Comparison of ENCODE assay signal across 8 mouse cellular contexts in genomic region chr5:30343107-30343506, GRCm38 (mm10).
A peak's percentile ranks its signal among the peaks of the same experiment; 100 is the strongest.
DNase-seq lines count a peak whose midpoint lies in the region; ATAC-seq and TF ChIP-seq lines count a peak whose summit lies in the region.

No protein-coding gene starts in this region.

- peak; percentile 95 for TF ChIP-seq CTCF in heart, adult 2 months (IDR thresholded peaks at IDR 0.05)

- H3K9me3 ChIP-seq in limb, embryonic 11.5 days (ENCODE audit: control insufficient read depth, low read length), result no peaks in the 10 kb centered on the region
- no peaks in the 10 kb centered on the region for H3K9me3 ChIP-seq in midbrain, embryonic 13.5 days

- H3K4me3 ChIP-seq in heart, adult 2 months, result no peak overlapping the region
- no peak overlapping the region for H3K4me3 ChIP-seq in limb, embryonic 11.5 days (ENCODE audit: low read depth, low read length)
- peak overlapping the region; percentile 27 for H3K4me3 ChIP-seq in midbrain, embryonic 13.5 days (replicated peaks)

- TF ChIP-seq POLR2A in heart, adult 2 months (IDR thresholded peaks at IDR 0.05; ENCODE audit: insufficient read depth, low read depth, low read length), result no peak

- peak overlapping the region; percentile 38; the same call in 1 of the 2 replicates for H3K4me2 ChIP-seq in limb, embryonic 11.5 days (ENCODE audit: low read depth, severe bottlenecking)
- peak overlapping the region; percentile 51 for H3K4me2 ChIP-seq in midbrain, embryonic 13.5 days (replicated peaks)

- H3K4me1 ChIP-seq in heart, adult 2 months (ENCODE audit: control insufficient read depth, insufficient read depth, low read length), result no peaks in the 10 kb centered on the region
- no peaks in the 10 kb centered on the region for H3K4me1 ChIP-seq in limb, embryonic 11.5 days (ENCODE audit: control insufficient read depth, insufficient read depth, low read length)
- H3K4me1 ChIP-seq in midbrain, embryonic 13.5 days (replicated peaks), result peaks cover 7% of the 10 kb centered on the region

- intact Hi-C loops in heart, adult 2 months (cut with DNase I), result no loop called here

- WGBS in heart, adult 2 months, result 5% methylated on average over 9 of the region's 9 CpGs
- 4% methylated on average over 9 of the region's 9 CpGs for WGBS in limb, embryonic 11.5 days
- WGBS in midbrain, embryonic 13.5 days, result 4% methylated on average over 9 of the region's 9 CpGs

- ATAC-seq in granulocyte monocyte progenitor cell, adult 5-6 weeks (replicated peaks; ENCODE audit: poor library complexity, severe bottlenecking), result peak; percentile 66
- no peak for ATAC-seq in limb, embryonic 11.5 days (ENCODE audit: insufficient number of reproducible peaks, low FRiP score, low TSS enrichment, low read depth)
- ATAC-seq in midbrain, embryonic 13.5 days, result peak; percentile 77

- H3K27ac ChIP-seq in heart, adult 2 months, result no peak overlapping the region
- H3K27ac ChIP-seq in limb, embryonic 11.5 days (replicated peaks; ENCODE audit: low read depth, low read length), result no peak overlapping the region
- H3K27ac ChIP-seq in midbrain, embryonic 13.5 days, result no peak overlapping the region

- no peaks in the 10 kb centered on the region for H3K79me2 ChIP-seq in heart, adult 2 months (replicated peaks; ENCODE audit: control insufficient read depth, insufficient read depth, low read length)

- no peaks in the 10 kb centered on the region for H3K27me3 ChIP-seq in heart, adult 2 months (ENCODE audit: control insufficient read depth, insufficient read depth, low read length)
- H3K27me3 ChIP-seq in limb, embryonic 11.5 days (ENCODE audit: control insufficient read depth, insufficient read depth, low read length), result peaks cover 3% of the 10 kb centered on the region; the same call in 1 of the 2 replicates
- H3K27me3 ChIP-seq in midbrain, embryonic 13.5 days, result peaks cover 22% of the 10 kb centered on the region

- H3K36me3 ChIP-seq in heart, adult 2 months (ENCODE audit: control insufficient read depth, insufficient read depth, low read length), result no peaks in the 10 kb centered on the region
- H3K36me3 ChIP-seq in limb, embryonic 11.5 days (ENCODE audit: control insufficient read depth, insufficient read depth, low read length), result no peaks in the 10 kb centered on the region
- H3K36me3 ChIP-seq in midbrain, embryonic 13.5 days, result no peaks in the 10 kb centered on the region

- TF ChIP-seq EP300 in heart, adult 2 months (IDR thresholded peaks at IDR 0.05; ENCODE audit: insufficient read depth, low read depth, low read length), result peak; percentile 72; the same call in 1 of the 2 replicates

- DNase-seq in heart, adult 2 months, result peak; percentile 39 to 72
- DNase-seq in heart, adult 11 months, result no peak
- DNase-seq in cerebellum, postnatal 36 days, result peak; percentile 76 to 82
- DNase-seq in kidney, adult 8-10 months, result peak; percentile 30 to 50
- peak; percentile 85 for DNase-seq in limb, embryonic 11.5 days (ENCODE audit: low spot score)
- peak; percentile 12 to 27 for DNase-seq in spleen, postnatal 36 days (ENCODE audit: low spot score in 2 of 2)

- H3K9ac ChIP-seq in heart, adult 2 months (ENCODE audit: low read depth, low read length), result no peak overlapping the region
- H3K9ac ChIP-seq in limb, embryonic 11.5 days (ENCODE audit: low read length), result no peak overlapping the region
- no peak overlapping the region; the same call in 1 of the 2 replicates for H3K9ac ChIP-seq in midbrain, embryonic 13.5 days (replicated peaks)
